11 mouse cellular contexts compared by ENCODE assay signal in genomic region chr3:64587618-64588017, GRCm38 (mm10). TPM values are rescaled to one million over a fixed set of nuclear protein-coding genes. Genes with fewer than 3 reads are reported as not detected.
A peak's percentile ranks its signal among the peaks of the same experiment; 100 is the strongest.
DNase-seq lines count a peak whose midpoint lies in the region; ATAC-seq lines count a peak whose summit lies in the region.
"Had no signal": no experiment of that assay in that cellular context is flagged by ENCODE, and none has a peak within 500 bp of the region (broad histone marks: within the 10 kb centered on the region; RNA-seq: fewer than 3 reads in every experiment).

No protein-coding gene starts in this region.

- H3K4me1 ChIP-seq in embryonic facial prominence, embryonic 11.5 days (ENCODE audit: control insufficient read depth, insufficient read depth, low read length) = no peaks in the 10 kb centered on the region
- H3K4me1 ChIP-seq: heart, embryonic 13.5 days had no signal

- H3K27me3 ChIP-seq in embryonic facial prominence, embryonic 11.5 days (ENCODE audit: control insufficient read depth, insufficient read depth, low read length) = no peaks in the 10 kb centered on the region
- H3K27me3 ChIP-seq: heart, embryonic 13.5 days had no signal

- H3K27ac ChIP-seq in embryonic facial prominence, embryonic 11.5 days (replicated peaks; ENCODE audit: low read depth, low read length) = no peak overlapping the region
- H3K27ac ChIP-seq: heart, embryonic 13.5 days had no signal

- no peak overlapping the region for H3K4me2 ChIP-seq in embryonic facial prominence, embryonic 11.5 days (ENCODE audit: low read depth, low read length)
- H3K4me2 ChIP-seq: heart, embryonic 13.5 days had no signal

- H3K36me3 ChIP-seq in embryonic facial prominence, embryonic 11.5 days (replicated peaks; ENCODE audit: control insufficient read depth, insufficient read depth, low read depth, low read length) = no peaks in the 10 kb centered on the region
- H3K36me3 ChIP-seq: heart, embryonic 13.5 days had no signal

- no peaks in the 10 kb centered on the region for H3K9me3 ChIP-seq in embryonic facial prominence, embryonic 11.5 days (replicated peaks; ENCODE audit: control insufficient read depth, low read length)

- H3K4me3 ChIP-seq in embryonic facial prominence, embryonic 11.5 days (ENCODE audit: low read depth, low read length) = no peak overlapping the region
- H3K4me3 ChIP-seq: heart, embryonic 13.5 days had no signal

- ATAC-seq in embryonic facial prominence, embryonic 11.5 days (replicated peaks; ENCODE audit: insufficient number of reproducible peaks, low FRiP score, low TSS enrichment, low read depth) = no peak

- 72% methylated on average over 9 of the region's 9 CpGs for WGBS in embryonic facial prominence, embryonic 11.5 days

- H3K9ac ChIP-seq in embryonic facial prominence, embryonic 11.5 days (replicated peaks; ENCODE audit: low read length) = no peak overlapping the region
- H3K9ac ChIP-seq: heart, embryonic 13.5 days had no signal

- DNase-seq in heart, postnatal 4 days = peak; percentile 10
- DNase-seq in heart, adult 8-10 months (ENCODE audit: low spot score) = no peak
- DNase-seq in right cerebral cortex, postnatal 4 days = peak; percentile 1
- DNase-seq in right cerebral cortex, adult 2 months (ENCODE audit: low spot score in 2 of 2) = no peak
- peak; percentile 37 for DNase-seq in embryonic facial prominence, embryonic 11.5 days (ENCODE audit: low spot score)
- DNase-seq in spleen, postnatal 14 days (ENCODE audit: low spot score in 2 of 2) = no peak
- DNase-seq in urinary bladder, postnatal 14 days (ENCODE audit: low spot score) = no peak
- DNase-seq in urinary bladder, adult 18-20 months (ENCODE audit: low spot score in 2 of 2) = no peak

RNA-seq across cellular contexts. Expression of gene Vmn2r6, which starts 22.0 kb away (rescaled TPM):
- not detected for total RNA-seq in heart, postnatal 4 days (2021)
- total RNA-seq in heart, adult 8-10 months (2022) = not detected
- not detected in 2 replicates for polyA plus RNA-seq in embryonic facial prominence, embryonic 11.5 days (2014; fragmentation: Nextera tagmentation; extraction: Ambion mirVana)
- polyA plus RNA-seq: heart, embryonic 13.5 days; liver, embryonic 16.5 days; spleen, adult 2 months had no signal

Comparison
In these comparisons a context has a peak if more than half of its experiments do, and no peak if none do; other contexts are left out.
1. DNase-seq: peak in heart, postnatal 4 days (single experiment), right cerebral cortex, postnatal 4 days (single experiment) and embryonic facial prominence, embryonic 11.5 days (single experiment); none in heart, adult 8-10 months (single experiment), right cerebral cortex, adult 2 months (0 of 2), spleen, postnatal 14 days (0 of 2), urinary bladder, postnatal 14 days (single experiment) and urinary bladder, adult 18-20 months (0 of 2).